Mouse (Mus musculus) forelimb bud, embryonic 11.5 days (tissue): ENCODE measurements around the gene Tfr2.
"Not testable (repeated sequence)": the region's sequence is repeated elsewhere in the genome, so short reads cannot be mapped to it uniquely, and the experiment has no call there.

Experiments
- DNase-seq: peaks from one replicate; pipeline ENCODE4 v3.0.0-alpha.2; 2012; ENCODE audit warnings: low read depth, low spot score

Gene Tfr2

DNA sequence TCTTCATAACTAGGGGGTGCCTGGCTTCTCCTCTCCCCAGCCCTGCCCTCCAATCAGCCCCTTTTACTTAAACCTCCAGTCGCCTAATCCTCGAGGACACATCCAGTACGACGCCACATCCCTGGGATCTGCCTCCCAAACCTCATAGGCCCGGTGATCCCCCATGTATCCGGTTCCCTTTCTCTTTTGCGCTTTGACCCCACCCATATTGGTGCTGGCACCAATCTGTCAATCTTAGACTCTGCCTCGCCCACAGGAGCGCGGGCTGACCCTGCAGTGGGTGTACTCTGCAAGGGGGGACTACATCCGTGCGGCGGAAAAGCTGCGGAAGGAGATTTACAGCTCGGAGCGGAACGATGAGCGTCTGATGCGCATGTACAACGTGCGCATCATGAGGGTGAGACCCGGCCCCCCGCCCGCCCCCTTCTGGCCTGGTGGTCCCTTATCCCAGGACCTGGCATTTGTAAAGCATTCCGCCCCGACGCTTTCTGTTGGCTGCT, 14.1 kb downstream of the Tfr2 start:
- DNase-seq = peak; percentile 12

DNA sequence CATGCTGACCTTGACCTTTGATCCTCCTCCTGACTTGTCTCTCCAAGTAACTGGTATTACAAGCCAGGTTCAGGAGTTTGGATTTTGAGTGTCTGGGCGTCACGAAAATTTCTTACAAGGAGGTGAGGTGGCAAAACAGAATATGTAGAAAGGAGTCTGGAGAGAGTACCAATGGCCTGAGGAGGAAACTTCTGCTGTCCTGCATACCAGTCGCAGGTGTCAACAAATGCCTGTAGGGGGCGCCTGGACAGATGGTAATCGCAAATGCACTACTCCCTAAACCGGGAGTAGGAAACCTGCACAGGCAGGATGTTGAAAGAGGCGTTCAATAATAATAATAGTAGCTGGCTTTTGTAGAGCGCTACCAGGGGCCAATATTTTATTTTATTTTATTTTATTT, 15.3 kb downstream of the Tfr2 start:
- DNase-seq = peak; percentile 65

DNA sequence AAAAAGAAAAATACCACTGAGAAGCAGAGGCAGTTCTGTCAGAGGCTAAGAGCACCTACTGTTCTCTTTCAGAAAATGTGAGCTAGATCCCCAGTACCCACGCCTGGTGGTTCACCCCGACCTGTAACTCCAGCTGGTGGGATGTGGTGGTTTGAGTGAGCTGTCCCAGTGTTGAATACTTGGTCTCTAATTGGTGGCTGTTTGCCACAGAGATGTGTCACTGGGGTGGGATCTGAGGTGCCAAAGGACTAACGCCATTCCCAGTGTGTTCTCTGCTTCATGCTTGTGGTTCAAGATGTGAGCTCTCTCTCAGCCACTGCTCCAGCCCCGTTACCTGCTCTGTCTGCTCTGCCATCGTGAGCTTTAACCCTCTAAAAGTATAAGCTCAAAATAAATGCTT, 20.9 kb downstream of the Tfr2 start:
- DNase-seq = no peak

DNA sequence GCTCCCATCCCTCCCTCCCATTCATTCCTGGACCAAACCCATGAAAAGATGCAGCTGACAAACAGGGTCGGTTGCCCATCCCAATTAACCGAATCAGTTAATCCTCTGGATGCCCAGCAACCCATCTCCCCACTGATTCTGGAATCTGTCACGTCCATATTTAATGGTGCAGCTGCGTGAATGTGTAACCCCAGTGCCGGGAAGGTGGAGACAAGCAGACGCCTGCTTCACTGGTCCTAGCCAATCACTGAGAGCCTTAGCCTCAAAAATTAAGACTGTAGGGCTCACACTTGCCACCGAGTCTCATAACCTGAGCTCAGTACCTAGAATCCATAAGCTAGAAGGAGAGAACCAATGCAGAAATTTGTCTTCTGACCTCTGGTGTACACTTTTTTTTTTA, 26.3 kb downstream of the Tfr2 start:
- DNase-seq = no peak

DNA sequence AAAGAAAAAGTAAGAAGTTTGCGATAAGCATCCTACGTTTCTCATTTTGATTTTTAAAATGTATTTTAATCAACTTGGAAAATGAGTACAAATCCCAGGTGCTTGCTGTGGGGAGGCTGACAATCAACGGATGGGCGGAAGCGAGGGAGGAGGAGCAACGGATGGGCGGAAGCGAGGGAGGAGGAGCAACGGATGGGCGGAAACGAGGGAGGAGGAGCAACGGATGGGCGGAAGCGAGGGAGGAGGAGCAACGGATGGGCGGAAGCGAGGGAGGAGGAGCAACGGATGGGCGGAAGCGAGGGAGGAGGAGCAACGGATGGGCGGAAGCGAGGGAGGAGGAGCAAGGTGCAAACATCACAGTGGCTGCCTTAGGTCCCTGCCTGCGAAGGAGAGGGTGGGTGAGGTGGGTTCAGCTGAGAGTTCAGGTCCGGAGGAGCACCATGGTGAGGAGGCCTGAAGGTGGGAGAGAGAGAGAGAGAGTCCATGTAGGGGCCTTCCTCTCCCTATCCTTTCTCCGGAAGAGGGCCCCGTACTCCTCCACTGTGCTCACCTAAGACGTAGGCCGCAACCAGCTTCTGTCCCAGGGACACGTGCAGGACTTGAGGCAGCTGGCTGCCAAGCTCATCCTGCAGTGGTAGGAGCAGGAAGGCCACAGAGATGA, 27.1 kb downstream of the Tfr2 start:
- no peak for DNase-seq

DNA sequence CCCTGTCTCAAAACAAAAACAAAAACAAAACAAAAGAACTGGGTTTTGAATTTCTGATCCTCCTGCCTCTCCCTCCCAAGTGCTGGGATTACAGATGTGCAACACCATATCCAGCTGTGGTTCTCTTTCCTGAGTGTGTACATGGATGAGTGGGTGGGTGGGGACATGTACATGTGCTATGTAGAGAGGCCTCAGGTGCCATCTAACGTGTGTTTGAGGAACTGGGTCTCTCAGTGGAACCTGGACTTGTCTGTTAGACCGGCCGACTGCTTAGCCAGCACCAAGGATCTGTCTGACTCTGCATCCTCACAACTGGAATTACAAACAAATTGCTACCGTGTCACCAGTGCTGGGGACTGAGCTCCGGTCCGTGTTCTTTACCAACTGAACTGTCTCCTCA, 28.0 kb downstream of the Tfr2 start:
- no peak for DNase-seq

DNA sequence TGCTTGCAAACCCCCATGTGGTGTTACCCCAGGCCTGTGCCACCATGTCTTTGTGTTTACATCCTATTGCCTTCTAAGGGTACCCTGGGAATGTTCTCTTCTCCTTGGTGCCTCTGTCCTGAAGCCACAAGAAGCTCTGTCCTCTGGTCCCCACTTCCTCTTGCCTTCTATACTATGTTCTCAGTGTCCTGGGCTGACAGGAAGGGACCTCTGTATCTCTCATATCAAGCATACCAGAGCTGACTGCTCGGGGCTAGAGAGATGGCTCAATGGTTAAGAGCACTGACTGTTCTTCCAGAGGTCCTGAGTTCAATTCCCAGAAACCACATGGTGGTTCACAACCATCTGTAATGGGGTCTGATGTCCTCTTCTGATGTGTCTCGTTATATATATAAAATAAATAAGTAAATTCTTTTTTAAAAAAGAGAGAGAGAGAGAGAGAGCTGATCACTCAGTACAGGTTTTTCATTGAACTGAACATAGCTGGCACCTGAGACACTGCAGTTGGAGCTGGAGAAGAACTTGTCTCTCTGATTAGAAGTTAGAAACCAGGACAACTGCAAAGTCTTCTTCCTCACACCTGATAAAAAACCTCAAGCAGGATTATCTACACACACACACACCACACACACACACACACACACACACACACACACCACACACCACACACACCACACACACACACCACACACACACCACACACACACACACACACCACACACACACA, 28.6 kb downstream of the Tfr2 start:
- no peak for DNase-seq

DNA sequence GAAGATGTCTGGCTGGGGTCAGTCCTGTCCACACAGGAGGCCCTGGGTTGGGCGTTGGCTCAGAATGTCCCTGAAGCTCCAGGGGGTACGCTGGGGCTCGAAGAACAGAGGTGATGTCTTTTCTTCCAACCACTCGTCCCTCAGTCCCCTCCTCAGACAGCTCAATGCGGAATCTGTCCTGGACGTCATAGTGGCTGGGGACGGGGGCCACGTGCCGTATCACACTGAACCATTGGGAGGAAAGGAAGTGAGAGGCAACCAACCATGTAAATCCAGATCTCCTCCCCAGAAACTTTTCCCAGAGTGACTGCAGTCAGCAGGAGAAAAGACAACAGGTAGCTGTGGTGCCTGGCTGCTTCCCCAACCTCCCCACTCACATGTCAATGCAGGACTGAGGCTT, 30.0 kb downstream of the Tfr2 start:
- DNase-seq = no peak

DNA sequence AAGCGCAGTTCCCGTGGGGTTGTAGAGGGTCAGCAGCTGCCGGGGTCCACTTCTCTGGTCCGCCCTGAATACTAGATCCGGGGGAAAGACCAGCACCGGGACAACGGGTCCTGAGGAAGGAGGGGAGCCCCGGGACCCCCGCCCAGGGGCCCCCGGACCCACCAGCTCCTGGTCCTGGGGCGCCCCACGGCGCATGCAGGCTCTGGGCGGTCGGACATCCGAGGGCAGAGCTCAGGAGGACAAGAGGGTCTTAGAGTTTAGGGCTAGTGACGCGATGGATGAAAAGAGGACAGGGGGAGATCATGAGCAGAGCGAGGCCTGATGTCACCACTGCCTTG, 30.6 kb downstream of the Tfr2 start:
- DNase-seq = no peak

DNA sequence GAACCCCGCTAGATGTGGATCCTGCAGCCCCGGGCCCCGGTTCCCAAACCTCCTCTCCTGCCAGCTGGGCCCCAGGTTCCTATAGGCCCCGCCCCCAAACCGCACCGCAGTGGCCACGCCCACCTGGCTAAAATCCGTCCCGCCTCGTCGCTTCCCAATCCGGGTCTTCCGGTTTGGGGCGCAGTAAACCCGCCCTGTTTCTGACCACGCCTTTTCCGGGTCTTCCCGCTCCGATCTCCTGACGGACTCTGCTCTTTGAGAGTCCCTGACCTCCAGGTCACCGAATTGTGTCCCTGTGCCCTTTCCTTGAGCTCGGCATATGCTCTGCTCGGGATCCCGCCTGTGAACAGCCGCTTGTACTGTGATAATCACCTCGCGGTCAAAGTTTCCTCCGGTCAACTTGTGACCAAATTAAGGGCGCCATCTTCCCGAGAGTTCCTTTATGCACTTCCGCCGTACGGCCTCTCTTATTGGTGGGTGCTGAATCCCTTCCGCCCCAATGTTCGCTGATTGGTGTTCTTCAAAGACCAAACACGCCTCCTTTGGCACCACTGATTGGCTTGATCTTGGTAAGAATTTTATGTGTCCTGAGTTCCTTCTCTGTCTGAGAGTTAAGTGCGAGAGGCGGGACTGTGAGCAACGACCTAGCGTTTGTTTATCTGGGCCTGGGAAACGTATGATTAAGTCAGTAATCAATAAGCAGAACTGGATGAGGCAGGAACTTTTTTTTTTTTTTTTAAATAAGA, 31.2 kb downstream of the Tfr2 start, which contains the start of gene Mospd3:
Gene Mospd3, minus strand, starts transcription at position 440 of the 746 bp plus-strand sequence.
- DNase-seq = peak; percentile 98

DNA sequence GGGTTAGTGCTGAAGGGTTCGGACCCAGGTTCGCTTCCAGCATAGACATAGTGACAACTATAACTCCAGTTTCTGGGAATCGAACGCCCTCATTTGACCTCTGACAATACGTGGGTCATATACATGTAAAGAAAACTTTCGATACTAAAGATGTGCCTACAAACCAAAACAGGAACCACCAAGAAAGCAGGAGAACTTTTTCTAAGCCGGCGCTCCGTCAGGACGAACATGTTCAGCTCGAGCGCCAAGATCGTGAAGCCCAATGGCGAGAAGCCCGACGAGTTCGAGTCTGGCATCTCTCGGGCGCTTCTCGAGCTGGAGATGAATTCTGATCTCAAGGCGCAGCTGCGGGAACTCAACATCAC, 31.7 kb downstream of the Tfr2 start:
- DNase-seq = peak; percentile 33

DNA sequence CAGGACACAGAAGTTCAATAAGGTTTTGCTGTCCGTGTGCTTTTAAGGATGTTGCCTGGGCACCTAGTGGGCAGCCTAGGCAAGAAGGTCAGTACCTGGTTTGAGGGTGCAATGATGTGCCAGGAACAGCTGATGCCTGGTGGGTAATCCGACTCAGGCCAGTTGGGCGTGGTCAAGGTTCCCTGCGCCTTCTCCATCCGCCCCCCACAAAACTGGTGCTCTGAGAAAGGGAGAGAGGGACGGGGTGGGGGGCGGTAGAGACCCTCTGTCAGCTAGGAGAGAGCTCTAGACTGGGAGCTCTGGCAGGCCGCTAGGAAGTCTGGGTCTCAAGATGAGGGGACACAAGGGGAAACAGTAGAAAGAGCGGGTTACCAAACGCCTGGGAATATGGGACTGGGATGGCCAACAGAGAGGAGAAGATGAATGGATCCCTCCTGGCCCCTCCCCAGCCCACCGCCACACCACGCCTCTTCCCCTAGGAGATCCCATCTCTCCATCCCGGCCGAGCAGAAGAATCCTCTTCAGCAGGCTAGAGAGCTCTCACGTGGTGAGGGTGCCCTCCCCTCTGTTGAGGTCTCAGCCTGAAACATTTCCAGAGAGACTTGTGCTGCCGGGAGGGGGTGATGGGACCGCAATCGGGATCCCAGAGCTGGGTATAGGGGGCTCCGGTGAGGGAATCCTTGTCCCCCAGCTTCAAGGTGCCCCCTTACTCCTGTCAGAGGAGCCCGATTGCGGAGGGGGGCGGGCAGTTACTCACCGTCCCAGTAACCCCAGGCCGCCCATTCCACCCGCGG, 38.4 kb downstream of the Tfr2 start:
- DNase-seq = no peak

DNA sequence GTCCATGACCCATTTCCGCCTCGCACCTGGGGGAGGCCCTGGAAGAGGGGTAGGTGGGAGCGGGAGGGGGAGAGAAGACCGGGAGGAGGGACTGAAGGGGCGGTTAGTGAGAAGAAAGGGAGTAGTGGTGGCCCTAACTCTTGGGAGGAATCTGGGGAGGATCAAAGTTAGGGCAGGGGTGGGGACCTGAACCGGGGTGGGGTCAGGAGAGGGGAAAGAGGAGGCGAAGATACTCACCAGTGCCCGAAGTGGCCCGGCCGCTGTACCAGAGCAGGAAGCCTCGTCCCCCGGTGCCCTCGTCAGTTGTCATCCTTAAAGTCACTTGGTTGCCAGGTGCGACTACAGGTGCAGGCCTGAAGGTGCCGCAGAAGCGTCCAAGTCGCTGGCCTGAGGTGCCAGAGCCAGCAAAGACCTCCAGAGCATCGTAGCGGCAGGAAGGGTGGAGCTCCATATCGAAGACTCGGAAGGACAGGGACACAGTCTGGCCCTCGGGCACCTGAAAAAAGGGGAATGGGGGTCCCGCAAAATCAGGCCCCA, 39.1 kb downstream of the Tfr2 start:
- no peak for DNase-seq

DNA sequence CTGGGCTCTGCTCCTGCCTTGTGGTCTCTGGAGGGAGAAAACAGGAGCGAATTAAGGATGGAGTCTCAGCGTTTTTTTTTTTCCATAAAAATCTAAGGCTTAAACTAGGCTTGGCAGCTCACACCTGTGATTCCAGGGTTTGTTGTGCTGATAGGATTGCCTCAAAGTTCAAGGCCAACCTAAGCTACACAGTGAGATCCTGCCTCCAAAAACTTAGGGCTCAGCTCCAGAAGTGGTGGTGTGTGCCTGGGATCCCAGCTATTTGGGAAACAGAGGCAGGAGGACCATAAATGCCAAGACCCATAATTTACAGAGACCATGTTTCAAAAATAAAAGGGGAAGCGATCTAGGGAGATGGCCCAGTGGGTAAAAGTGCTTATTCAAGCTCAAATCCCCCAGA, 39.7 kb downstream of the Tfr2 start:
- DNase-seq = no peak

DNA sequence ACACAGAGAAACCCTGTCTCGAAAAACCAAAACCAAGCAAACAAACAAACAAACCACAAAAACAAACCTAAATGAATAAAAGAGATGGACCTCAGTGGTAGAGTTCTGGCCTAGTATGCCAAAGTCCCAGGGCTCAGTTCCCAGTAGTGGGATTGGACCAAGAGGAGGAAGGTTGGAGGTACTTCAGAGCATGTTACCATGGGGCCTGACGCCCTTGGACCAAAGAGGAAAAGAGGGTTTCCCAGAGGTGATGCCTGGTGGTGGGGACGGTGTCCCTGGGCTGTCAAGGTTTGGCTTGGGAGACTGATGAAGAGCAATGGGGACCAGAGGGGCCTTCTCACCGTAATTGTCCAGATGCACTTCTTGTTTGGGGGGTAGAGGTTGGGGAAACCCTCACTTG, 40.4 kb downstream of the Tfr2 start:
- no peak for DNase-seq

DNA sequence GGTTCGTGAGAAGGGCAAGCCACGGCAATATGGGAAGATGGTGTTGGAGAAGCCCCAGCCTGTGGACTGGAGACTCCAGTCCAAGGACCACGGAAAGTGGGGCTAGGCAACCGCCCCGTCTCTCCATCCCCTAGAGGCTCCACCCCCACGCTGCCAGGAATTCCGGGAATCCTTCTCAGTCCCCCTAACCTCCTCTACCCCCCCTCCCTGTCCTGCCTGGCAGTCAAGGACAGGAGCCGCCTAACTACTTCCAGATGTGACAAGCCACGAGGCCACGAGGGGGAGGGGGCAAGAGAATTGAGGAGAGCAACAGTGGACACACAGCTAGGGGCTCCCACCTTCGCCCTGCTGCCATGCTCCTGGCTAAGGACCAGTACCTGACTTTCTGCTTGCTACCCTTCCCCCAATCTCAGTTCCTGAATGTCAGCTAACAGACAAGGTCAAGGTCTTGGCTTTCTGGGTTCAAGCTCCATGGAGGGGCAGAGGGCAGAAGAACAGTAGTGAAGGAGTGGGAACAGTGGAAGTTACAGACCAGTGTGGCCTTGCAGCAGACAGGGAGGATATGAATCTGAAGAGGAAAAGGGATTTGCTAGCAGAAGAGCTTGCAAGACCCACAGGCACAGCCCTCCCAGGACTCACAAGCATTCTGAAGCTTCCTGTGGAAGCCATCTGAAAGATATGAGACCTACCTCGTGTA, 41.1 kb downstream of the Tfr2 start:
- DNase-seq = peak; percentile 96

DNA sequence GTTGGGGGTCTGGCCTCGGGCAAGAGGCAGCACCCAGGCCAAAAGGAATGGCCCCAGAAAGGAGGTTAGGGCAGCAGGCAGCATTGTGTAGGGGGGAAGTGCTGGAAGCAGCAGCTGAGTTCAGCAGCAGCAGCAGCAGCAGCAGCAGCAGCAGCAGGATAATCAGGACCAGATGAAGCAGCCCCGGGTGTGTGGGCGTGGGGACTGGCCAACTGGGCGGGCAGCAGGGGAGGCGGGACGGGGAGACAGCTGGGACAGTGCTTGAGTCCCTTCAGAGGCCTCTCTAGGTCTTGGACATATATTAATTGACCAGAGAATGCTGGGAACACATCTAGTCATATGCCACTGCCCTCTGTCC, 41.6 kb downstream of the Tfr2 start:
- DNase-seq = peak; percentile 77

DNA sequence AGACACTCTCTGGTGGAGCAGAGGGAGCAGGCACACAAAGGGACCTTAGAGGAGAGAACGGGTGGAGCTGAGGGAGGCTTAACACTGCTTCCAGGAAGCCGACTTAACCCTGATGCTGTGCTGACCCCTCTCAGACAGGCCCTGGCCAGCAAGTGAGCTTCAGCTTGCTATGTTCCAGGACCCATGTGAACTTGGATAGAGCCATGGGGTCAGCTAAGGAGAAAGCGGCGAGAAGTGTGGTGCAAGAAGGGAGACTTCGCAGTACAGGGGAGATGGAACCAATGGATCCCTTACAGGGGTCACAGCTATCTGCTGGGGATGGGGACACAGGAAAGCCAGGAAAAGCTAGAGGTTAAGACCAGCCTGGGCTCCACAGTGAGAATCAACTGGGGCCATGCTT, 43.4 kb downstream of the Tfr2 start:
- no peak for DNase-seq

DNA sequence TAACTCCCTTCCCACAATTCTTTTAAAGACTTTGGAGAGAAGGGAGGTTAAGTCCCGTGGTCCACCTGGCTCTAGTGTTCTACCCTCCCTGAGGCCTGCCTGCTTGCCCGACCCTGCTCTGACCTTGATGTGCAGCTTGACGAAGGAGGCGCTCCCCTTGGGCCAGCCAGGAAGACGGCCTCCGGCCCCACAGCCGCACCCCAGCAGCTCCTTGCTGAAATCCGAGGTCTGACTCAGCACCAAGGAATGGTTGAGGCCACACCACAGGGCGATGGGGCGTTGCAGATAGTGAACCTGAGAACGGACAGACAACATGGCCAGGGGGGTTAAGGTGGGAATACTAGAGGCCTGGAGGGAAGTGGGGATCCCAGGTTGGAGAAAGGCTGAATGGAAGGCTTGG, 43.9 kb downstream of the Tfr2 start, which contains the start of gene Pcolce:
Gene Pcolce, minus strand, starts transcription at position 235 of the 400 bp plus-strand sequence.
- DNase-seq = no peak

DNA sequence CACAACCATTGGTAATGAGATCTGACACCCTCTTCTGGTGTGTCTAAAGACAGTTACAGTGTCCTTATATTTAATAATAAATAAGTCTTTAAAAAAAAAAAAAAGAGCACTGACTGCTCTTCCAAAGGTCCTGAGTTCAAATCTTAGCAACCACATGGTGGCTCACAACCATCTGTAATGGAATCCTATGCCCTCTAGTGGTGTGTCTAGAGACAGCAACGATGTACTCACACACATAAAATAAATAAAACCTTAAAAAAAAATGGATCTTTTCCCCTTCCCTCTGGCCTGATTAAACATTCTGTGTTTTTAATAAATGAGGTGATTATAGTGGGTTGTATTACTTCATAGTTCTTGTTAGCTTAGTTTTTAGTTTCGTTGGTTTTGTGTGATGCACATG, 45.3 kb downstream of the Tfr2 start:
- not testable (repeated sequence) for DNase-seq

DNA sequence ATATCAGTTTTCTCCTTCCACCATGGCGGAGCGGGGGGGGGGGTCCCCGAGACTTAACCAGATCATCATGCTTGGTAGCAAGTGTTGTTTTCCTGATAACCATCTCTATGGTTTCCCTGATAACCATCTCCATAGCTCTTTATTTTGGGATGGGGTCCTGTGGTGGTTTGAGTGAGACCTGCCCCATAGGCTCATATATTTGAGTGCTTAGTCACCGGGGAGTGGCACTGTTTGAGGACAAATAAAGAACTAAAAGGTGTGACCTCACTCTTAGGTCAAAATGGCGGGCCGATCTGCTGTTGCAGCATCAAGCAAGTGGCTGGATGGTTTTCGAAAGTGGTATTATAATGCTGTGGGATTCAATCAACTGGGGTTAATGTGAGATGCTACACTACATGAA, 45.7 kb downstream of the Tfr2 start:
- DNase-seq = no peak
